Mouse (Mus musculus) forebrain, postnatal 0 days (tissue): ENCODE measurements around the gene Tmem178. TPM values are rescaled to one million over a fixed set of nuclear protein-coding genes. Genes with fewer than 3 reads are reported as not detected.

Experiments used
- ATAC-seq: fragments of 200-750 bp; cut with Nextera tagmentation; 2 replicates; pipeline ENCODE4 v1.8.0; 2017; ENCODE audit warnings: mild to moderate bottlenecking, moderate library complexity
- DNase-seq: peaks from one replicate; pipeline ENCODE4 v3.0.0-alpha.2; 2015
- H3K27ac ChIP-seq: fragments of 300-500 bp; sonication (generic); 2 replicates; pipeline ENCODE4 v1.5.1; 2014; ENCODE audit warnings: low read depth, mild to moderate bottlenecking, antibody characterized with exemption, low read length, moderate library complexity, mixed read lengths
- H3K27me3 ChIP-seq: fragments of 300-500 bp; sonication (generic); 2 replicates; pipeline ENCODE4 v1.6.1; 2014; ENCODE audit warnings: mild to moderate bottlenecking, low read length, mixed read lengths; ENCODE audit not compliant: insufficient read depth
- H3K36me3 ChIP-seq: fragments of 300-500 bp; sonication (generic); 2 replicates; pipeline ENCODE4 v1.6.1; 2014; ENCODE audit warnings: mild to moderate bottlenecking, moderate library complexity; ENCODE audit not compliant: insufficient read depth
- H3K4me1 ChIP-seq: fragments of 300-500 bp; sonication (generic); 2 replicates; pipeline ENCODE4 v1.6.1; 2014; ENCODE audit warnings: antibody characterized with exemption; ENCODE audit not compliant: insufficient read depth
- H3K4me2 ChIP-seq: fragments of 300-500 bp; sonication (generic); 2 replicates; pipeline ENCODE4 v1.6.1; 2014; ENCODE audit warnings: low read depth, mild to moderate bottlenecking, moderate library complexity
- H3K4me3 ChIP-seq: fragments of 300-500 bp; sonication (generic); 2 replicates; pipeline ENCODE4 v1.5.1; 2014; ENCODE audit warnings: low read depth, low read length, mixed read lengths
- H3K9ac ChIP-seq: fragments of 300-500 bp; sonication (generic); 2 replicates; pipeline ENCODE4 v1.6.1; 2014; ENCODE audit warnings: mild to moderate bottlenecking
- H3K9me3 ChIP-seq: fragments of 300-500 bp; sonication (generic); 2 replicates; pipeline ENCODE4 v1.6.1; 2016; ENCODE audit warnings: low read length
- CTCF ChIP-seq: sonication (generic); IDR thresholded peaks from 2 replicates; pipeline ENCODE4 v1.5.1; 2016; ENCODE audit warnings: antibody characterized with exemption, control low read depth, low read depth
- WGBS: fragments of 180-500 bp; shearing (Covaris S2); extraction: QIAGEN DNeasy Blood & Tissue Kit; methylation state at CpG from one replicate; pipeline ENCODE4 v1.1.7; 2014; 5-methylcytosine and 5-hydroxymethylcytosine counted together
- polyA plus RNA-seq: library from polyadenylated mRNA; unstranded; fragments of >200 nt; fragmentation: Nextera tagmentation; extraction: Ambion mirVana; gene quantifications from 2 replicates; pipeline ENCODE4 v1.2.1, GENCODE M21; 2015
- total RNA-seq: library from RNA; depleted of rRNA; stranded (reverse); fragments of >200 nt; gene quantifications from 2 replicates; pipeline ENCODE4 v1.2.3, GENCODE M21; 2014

Gene Tmem178
- total and polyA plus RNA-seq, 2 experiments from 2014 or later = 33.3 to 34.0 TPM

DNA sequence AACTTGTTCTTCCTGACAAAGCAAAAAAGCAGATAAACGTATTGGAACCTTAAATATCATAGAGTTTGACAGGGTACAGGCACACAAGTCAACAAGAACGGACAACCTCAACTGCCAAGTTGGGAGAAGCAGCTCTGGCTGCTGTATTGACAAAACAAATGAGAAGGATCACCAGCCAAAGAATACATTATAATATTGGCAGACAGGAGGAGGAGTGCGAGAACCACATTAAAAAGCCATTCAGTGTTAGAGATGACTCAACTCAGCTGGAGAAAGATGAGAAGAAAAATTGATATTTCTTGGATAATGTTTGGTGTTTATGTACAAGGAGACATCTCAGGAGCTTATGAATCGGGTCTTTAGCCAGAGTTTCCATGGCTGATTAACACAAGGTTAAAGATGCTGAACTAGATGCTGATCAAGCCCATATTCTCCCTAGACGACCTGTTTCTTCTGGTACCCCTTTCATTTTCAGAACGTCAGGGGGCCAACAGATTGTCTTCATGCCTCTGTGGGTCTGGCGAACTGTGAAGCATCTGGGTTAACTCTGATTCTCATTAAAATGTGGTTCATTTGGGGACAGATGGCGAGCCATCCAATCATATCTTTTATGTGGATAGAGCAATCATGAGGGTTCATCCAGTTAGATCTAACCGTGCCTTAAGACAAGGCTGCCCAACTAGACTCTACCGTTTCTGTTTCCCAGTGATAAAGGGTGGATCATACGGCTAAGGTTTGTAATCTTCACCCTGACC lies 41.1 kb upstream of the Tmem178 start:
- Histone ChIP-seq H3K36me3 (no peaks in the 10 kb centered on the region), H3K9ac (no peak overlapping the region), H3K4me1 (peaks cover 8% of the 10 kb centered on the region; the same call in 1 of the 2 replicates), H3K27ac (no peak overlapping the region), H3K9me3 (no peaks in the 10 kb centered on the region), H3K4me3 (no peak overlapping the region), H3K4me2 (no peak overlapping the region), H3K27me3 (no peaks in the 10 kb centered on the region)
- no peak for TF ChIP-seq CTCF
- WGBS = 70% methylated on average over 11 of the region's 11 CpGs
- DNase-seq (no peak), ATAC-seq (no peak)

DNA sequence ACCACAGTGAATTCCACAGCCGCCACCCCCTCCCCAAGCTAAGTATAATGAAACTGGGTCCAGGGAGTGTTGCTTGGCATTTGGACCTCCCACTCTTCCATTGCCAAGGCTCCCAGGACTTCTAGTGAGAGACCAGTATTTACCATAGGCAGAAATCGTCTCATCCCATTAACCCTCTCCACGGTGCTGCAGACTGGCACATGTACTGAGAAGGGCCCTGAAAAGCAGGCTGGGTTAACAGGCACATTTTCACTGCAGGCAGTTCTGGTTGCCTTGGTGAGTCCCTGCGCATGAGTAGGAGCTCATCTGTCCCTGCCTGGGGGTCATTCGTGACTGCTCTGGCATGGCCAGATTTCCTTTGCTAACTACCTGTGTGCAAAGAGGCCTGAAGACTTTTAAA lies 40.4 kb upstream of the Tmem178 start:
- 46% methylated on average over 5 of the region's 5 CpGs for WGBS
- no peak overlapping the region for H3K27ac ChIP-seq
- H3K36me3 ChIP-seq = no peaks in the 10 kb centered on the region
- H3K9ac ChIP-seq = no peak overlapping the region
- no peaks in the 10 kb centered on the region for H3K9me3 ChIP-seq
- no peaks in the 10 kb centered on the region for H3K27me3 ChIP-seq
- TF ChIP-seq CTCF = no peak
- H3K4me3 ChIP-seq = no peak overlapping the region
- no peak; the same call in 1 of the 2 replicates for ATAC-seq
- no peak overlapping the region for H3K4me2 ChIP-seq
- DNase-seq = no peak
- H3K4me1 ChIP-seq = peaks cover 8% of the 10 kb centered on the region; the same call in 1 of the 2 replicates

DNA sequence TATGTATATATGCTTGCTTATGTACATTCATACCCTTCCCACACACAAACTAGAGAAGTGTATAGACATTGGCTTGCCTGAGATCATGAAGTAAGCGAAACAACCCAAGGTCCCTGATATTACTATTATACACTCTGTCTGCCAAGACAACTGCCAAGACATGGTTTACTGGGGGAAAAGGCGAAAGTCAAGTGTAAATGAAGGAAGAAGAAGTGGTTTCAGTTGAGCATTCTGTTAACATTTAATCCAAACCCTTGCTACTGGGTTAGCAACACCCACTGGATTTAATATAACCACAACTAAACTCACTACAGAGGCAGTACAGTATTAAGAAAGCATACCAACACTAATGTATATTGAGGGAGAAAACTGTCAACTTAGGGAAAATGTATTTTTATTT lies 28.8 kb upstream of the Tmem178 start:
- H3K27ac ChIP-seq = no peak overlapping the region
- no peaks in the 10 kb centered on the region for H3K9me3 ChIP-seq
- H3K9ac ChIP-seq = no peak overlapping the region
- no peak for ATAC-seq
- H3K4me2 ChIP-seq = no peak overlapping the region
- no peak for DNase-seq
- no peaks in the 10 kb centered on the region for H3K4me1 ChIP-seq
- 91% methylated on average over 2 of the region's 2 CpGs for WGBS
- no peaks in the 10 kb centered on the region for H3K27me3 ChIP-seq
- no peak for TF ChIP-seq CTCF
- H3K4me3 ChIP-seq = no peak overlapping the region
- H3K36me3 ChIP-seq = no peaks in the 10 kb centered on the region

DNA sequence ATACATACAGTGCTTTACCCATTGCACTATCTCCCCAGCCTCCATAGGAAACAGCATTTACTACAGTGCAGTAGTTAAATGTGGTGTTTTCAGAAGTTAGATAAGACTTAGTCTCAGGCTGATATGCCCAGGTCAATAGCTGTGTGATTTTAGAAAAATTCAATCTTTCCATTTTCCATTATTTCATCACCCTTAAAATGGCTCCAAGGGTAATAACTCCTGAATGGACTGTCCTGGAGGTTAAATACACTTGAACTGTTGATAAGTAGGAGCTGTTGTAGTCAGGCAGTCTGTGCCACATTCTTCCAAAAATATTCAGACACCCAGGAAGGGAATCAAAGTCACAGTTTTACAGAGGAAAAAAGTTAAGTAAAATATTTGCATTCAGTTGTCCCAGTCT lies 25.2 kb upstream of the Tmem178 start:
- ATAC-seq = no peak
- no peaks in the 10 kb centered on the region for H3K4me1 ChIP-seq
- no peak overlapping the region for H3K9ac ChIP-seq
- no peak overlapping the region for H3K27ac ChIP-seq
- no peaks in the 10 kb centered on the region for H3K27me3 ChIP-seq
- H3K4me3 ChIP-seq = no peak overlapping the region
- no peak for DNase-seq
- no peaks in the 10 kb centered on the region for H3K9me3 ChIP-seq
- TF ChIP-seq CTCF = no peak
- H3K36me3 ChIP-seq = no peaks in the 10 kb centered on the region
- H3K4me2 ChIP-seq = no peak overlapping the region

DNA sequence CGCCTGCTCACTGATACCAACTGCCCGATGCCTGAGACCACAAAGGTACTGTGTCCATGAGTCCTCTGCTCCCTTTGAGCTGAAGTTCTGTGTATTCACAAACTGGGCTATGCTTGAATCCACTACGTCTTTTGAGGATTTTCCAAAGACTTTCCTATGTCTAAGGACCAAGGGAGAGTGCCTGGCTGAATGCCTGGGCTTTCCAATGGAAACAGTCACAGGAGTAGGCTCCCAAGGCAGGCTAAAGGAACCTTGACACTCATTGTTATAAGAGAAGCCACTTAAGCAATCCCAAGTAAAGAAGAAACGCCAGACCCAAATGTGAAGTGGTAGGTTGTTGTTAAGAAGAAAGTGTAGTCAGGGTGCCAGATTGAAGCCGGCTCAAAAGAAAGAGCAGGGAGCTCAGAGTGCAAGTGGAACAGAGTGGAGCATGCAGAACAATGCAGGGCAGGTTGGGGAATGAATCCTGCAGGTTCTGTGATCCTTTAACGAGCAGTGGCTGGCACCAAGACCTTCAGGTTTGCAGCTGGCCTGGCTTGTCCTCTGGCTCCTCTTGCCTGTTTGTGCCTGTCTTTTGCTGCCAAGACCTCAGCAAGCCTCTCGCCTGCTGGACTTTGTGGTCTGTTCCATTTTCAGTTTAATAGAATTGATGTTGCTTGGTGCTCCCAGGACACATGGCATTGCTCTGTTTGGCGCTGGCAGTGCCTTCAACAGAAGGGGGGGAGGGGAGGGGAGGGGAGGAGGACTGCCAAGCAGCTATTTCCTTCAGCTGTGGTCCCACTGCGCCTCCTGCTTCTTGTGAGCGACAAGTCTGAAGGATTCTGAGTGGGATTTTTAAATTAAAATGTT lies 22.9 kb upstream of the Tmem178 start:
- peak; percentile 53 for TF ChIP-seq CTCF
- no peak overlapping the region for H3K4me2 ChIP-seq
- 31% methylated on average over 10 of the region's 10 CpGs for WGBS
- no peak overlapping the region for H3K4me3 ChIP-seq
- no peak overlapping the region for H3K27ac ChIP-seq
- H3K9me3 ChIP-seq = no peaks in the 10 kb centered on the region
- H3K36me3 ChIP-seq = no peaks in the 10 kb centered on the region
- no peaks in the 10 kb centered on the region for H3K4me1 ChIP-seq
- H3K27me3 ChIP-seq = no peaks in the 10 kb centered on the region
- H3K9ac ChIP-seq = no peak overlapping the region
- DNase-seq (peak; percentile 83), ATAC-seq (peak; percentile 91)

DNA sequence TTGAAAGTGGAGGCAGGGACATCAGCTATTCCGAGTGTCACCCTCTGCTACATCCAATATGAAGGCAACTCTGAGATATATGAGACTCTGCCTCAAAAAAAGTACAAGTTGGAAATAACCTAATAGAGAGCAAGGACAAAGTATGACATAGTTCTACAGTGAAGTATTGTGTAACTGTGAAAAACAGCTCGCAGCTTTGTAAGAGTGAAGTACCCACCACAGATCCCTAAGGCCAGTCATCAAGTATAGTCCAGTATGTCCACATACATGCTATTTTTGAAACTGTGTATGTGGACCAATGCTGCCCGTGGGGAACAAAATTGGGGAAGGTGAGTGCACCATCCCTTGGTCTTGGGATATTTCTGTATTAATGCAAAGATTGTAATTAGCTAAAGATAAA lies 18.9 kb upstream of the Tmem178 start:
- ATAC-seq (no peak), DNase-seq (no peak)
- Histone ChIP-seq H3K4me2 (no peak overlapping the region), H3K27ac (no peak overlapping the region), H3K9ac (no peak overlapping the region), H3K36me3 (no peaks in the 10 kb centered on the region), H3K27me3 (no peaks in the 10 kb centered on the region), H3K9me3 (no peaks in the 10 kb centered on the region), H3K4me1 (no peaks in the 10 kb centered on the region), H3K4me3 (no peak overlapping the region)
- WGBS = 93% methylated on average over 3 of the region's 3 CpGs
- TF ChIP-seq CTCF = no peak

DNA sequence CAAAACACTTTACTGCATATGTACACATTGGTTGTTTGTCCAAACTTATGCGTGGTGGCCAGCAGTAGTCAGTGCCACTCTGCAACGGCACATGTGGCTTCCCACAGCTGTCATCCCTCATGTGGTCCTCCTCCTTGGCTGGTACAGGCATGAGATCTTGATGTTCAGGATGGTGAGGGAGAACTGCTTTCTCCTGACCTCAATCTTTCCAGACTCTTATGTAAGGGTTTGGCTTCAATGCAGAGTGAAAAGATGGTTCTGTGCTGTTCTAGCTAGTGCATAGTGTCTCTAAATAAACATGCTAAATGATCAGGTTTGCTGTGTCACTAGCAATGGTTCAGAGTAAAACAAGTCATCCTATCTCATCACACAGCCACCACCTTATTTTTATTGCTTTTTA lies 17.3 kb upstream of the Tmem178 start:
- Histone ChIP-seq H3K36me3 (no peaks in the 10 kb centered on the region), H3K27ac (no peak overlapping the region), H3K9me3 (no peaks in the 10 kb centered on the region), H3K4me3 (no peak overlapping the region), H3K9ac (no peak overlapping the region), H3K27me3 (no peaks in the 10 kb centered on the region), H3K4me2 (no peak overlapping the region), H3K4me1 (no peaks in the 10 kb centered on the region)
- 74% methylated on average over 2 of the region's 2 CpGs for WGBS
- TF ChIP-seq CTCF = no peak
- ATAC-seq = no peak
- DNase-seq = no peak
